Mouse (Mus musculus): Measurements from ENCODE around the gene Mpv17l2. TPM values are rescaled to one million over a fixed set of nuclear protein-coding genes. Genes with fewer than 3 reads are reported as not detected.

Gene Mpv17l2
- polyA plus RNA-seq, 2 experiments from 2014 or later = 35.6 to 41.7 TPM

- ATAC-seq = no peak
Measured at GRCm38 (mm10) chr8:70719796-70720270, 40.9 kb downstream of the Mpv17l2 start.

GRCm38 (mm10) chr8:70718297-70718696 lies 42.4 kb downstream of the Mpv17l2 start, which contains the start of gene Gm3336:
TSS of gene Gm3336 (plus strand) at chr8:70718543.
- ATAC-seq = peak; percentile 87

- ATAC-seq = no peak
Measured at GRCm38 (mm10) chr8:70716521-70717400, 44.0 kb downstream of the Mpv17l2 start.

- ATAC-seq = no peak
Measured at GRCm38 (mm10) chr8:70715086-70715485, 45.7 kb downstream of the Mpv17l2 start.

GRCm38 (mm10) chr8:70713991-70714390 lies 46.8 kb downstream of the Mpv17l2 start:
- ATAC-seq = no peak

- no peak for ATAC-seq
Measured at GRCm38 (mm10) chr8:70711041-70711440, 49.7 kb downstream of the Mpv17l2 start.

- no peak for ATAC-seq
Measured at GRCm38 (mm10) chr8:70710296-70710695, 50.5 kb downstream of the Mpv17l2 start.

- ATAC-seq = no peak
Measured at GRCm38 (mm10) chr8:70709794-70710193, 51.0 kb downstream of the Mpv17l2 start.

Other genes starting within 250 kb of the Mpv17l2 start
- 100 to 1,000 TPM; 131 to 163 TPM for gene Fkbp8, start 233.2 kb downstream of the Mpv17l2 start, polyA plus RNA-seq (2017; shearing (Covaris generic))
- 100 to 1,000 TPM; 176 to 180 TPM for gene Kxd1, start 233.0 kb downstream of the Mpv17l2 start, polyA plus RNA-seq (2017; shearing (Covaris generic))
- 10 to 100 TPM; 27.8 to 35.2 TPM for gene Ell, start 221.5 kb downstream of the Mpv17l2 start, polyA plus RNA-seq (2017; shearing (Covaris generic))
- gene Isyna1, start 166.6 kb downstream of the Mpv17l2 start, polyA plus RNA-seq (2017; shearing (Covaris generic)) = 10 to 100 TPM; 19.3 to 44.6 TPM
- 10 to 100 TPM; 15.8 to 17.7 TPM for gene Ssbp4, start 152.1 kb downstream of the Mpv17l2 start, polyA plus RNA-seq (2017; shearing (Covaris generic))
- gene Lrrc25, start 144.8 kb downstream of the Mpv17l2 start, polyA plus RNA-seq (2017; shearing (Covaris generic)) = 1 to 10 TPM in 1 of 2 experiments, under 1 TPM in 1; 0.54 to 1.0 TPM
- gene Gdf15, start 128.5 kb downstream of the Mpv17l2 start, polyA plus RNA-seq (2017; shearing (Covaris generic)) = not detected
- gene Pgpep1, start 100.6 kb downstream of the Mpv17l2 start, polyA plus RNA-seq (2017; shearing (Covaris generic)) = 1 to 10 TPM; 7.1 to 7.4 TPM
- 100 to 1,000 TPM; 115 to 120 TPM for gene Lsm4, start 87.7 kb downstream of the Mpv17l2 start, polyA plus RNA-seq (2017; shearing (Covaris generic))
- 10 to 100 TPM; 12.5 to 20.0 TPM for gene Jund, start 62.0 kb downstream of the Mpv17l2 start, polyA plus RNA-seq (2017; shearing (Covaris generic))
- not detected for gene Iqcn, start 57.5 kb downstream of the Mpv17l2 start, polyA plus RNA-seq (2017; shearing (Covaris generic))
- not detected for gene Gm3336, start 42.4 kb downstream of the Mpv17l2 start, polyA plus RNA-seq (2017; shearing (Covaris generic))
- under 1 TPM; 0.47 to 0.95 TPM for gene Pde4c, start 37.2 kb downstream of the Mpv17l2 start, polyA plus RNA-seq (2017; shearing (Covaris generic))
- gene Rab3a, start 6.3 kb downstream of the Mpv17l2 start, polyA plus RNA-seq (2017; shearing (Covaris generic)) = 1 to 10 TPM; 3.8 to 5.4 TPM
- gene Pik3r2, start 15.8 kb upstream of the Mpv17l2 start, polyA plus RNA-seq (2017; shearing (Covaris generic)) = 1 to 10 TPM; 3.9 to 5.1 TPM
- 10 to 100 TPM; 19.0 to 19.4 TPM for gene Mast3, start 44.1 kb upstream of the Mpv17l2 start, polyA plus RNA-seq (2017; shearing (Covaris generic))
- 10 to 100 TPM; 16.5 to 29.5 TPM for gene Il12rb1, start 47.5 kb upstream of the Mpv17l2 start, polyA plus RNA-seq (2017; shearing (Covaris generic))
- 1 to 10 TPM; 3.0 to 6.7 TPM for gene Arrdc2, start 78.8 kb upstream of the Mpv17l2 start, polyA plus RNA-seq (2017; shearing (Covaris generic))
- not detected for gene Kcnn1, start 102.3 kb upstream of the Mpv17l2 start, polyA plus RNA-seq (2017; shearing (Covaris generic))
- gene Ccdc124, start 113.0 kb upstream of the Mpv17l2 start, polyA plus RNA-seq (2017; shearing (Covaris generic)) = 100 to 1,000 TPM in 1 of 2 experiments, 10 to 100 TPM in 1; 75.7 to 106 TPM
- not detected for gene Slc5a5, start 131.8 kb upstream of the Mpv17l2 start, polyA plus RNA-seq (2017; shearing (Covaris generic))
- over 10,000 TPM; 10,302 to 10,714 TPM for gene Rpl18a, start 136.5 kb upstream of the Mpv17l2 start, polyA plus RNA-seq (2017; shearing (Covaris generic))
- 10 to 100 TPM; 13.5 to 17.4 TPM for gene Map1s, start 145.0 kb upstream of the Mpv17l2 start, polyA plus RNA-seq (2017; shearing (Covaris generic))

Data from activated CD4-positive, CD25-positive, alpha-beta regulatory T cell, adult 4 months (primary cell).